Mouse (Mus musculus) myocyte (in vitro differentiated cells): ENCODE results near the gene Pnpla1. TPM values are rescaled to one million over a fixed set of nuclear protein-coding genes. Genes with fewer than 3 reads are reported as not detected.
"Not testable (repeated sequence)": the region's sequence is repeated elsewhere in the genome, so short reads cannot be mapped to it uniquely, and the experiment has no call there.

Source experiments
- H3K27me3 ChIP-seq: one replicate; pipeline ENCODE4 v1.6.1; 2011; ENCODE audit not compliant: control insufficient read depth, insufficient read depth, insufficient read length
- H3K36me3 ChIP-seq: one replicate; pipeline ENCODE4 v1.6.1; 2011; ENCODE audit not compliant: control insufficient read depth, insufficient read depth
- H3K4me2 ChIP-seq: one replicate; pipeline ENCODE4 v1.6.1; 2011; ENCODE audit warnings: low read depth, control low read depth
- H3K4me3 ChIP-seq: one replicate; pipeline ENCODE4 v1.5.1; 2011; ENCODE audit warnings: mild to moderate bottlenecking, control low read depth, moderate library complexity
- H3K79me2 ChIP-seq: one replicate; pipeline ENCODE4 v1.6.1; 2011; ENCODE audit not compliant: control insufficient read depth, insufficient read depth
- H3ac ChIP-seq: one replicate; pipeline ENCODE4 v1.6.1; 2011; ENCODE audit not compliant: control insufficient read depth, insufficient read length
- CEBPB ChIP-seq: IDR thresholded peaks from 2 replicates; pipeline ENCODE4 v1.6.1; 2011; ENCODE audit warnings: mild to moderate bottlenecking, moderate library complexity; ENCODE audit not compliant: poor library complexity, insufficient read depth, severe bottlenecking
- E2F4 ChIP-seq: IDR thresholded peaks from one replicate; pipeline ENCODE4 v1.6.1; 2011; ENCODE audit warnings: mild to moderate bottlenecking, control low read depth, moderate library complexity; ENCODE audit not compliant: insufficient read depth
- MAX ChIP-seq: IDR thresholded peaks from one replicate; pipeline ENCODE4 v1.6.1; 2011; ENCODE audit warnings: low read depth, mild to moderate bottlenecking, control low read depth
- MYOD1 ChIP-seq, 3 experiments: IDR thresholded peaks; one replicate each; pipeline ENCODE4 v1.6.1; 2011; ENCODE audit warnings: control low read depth in 2 of 3, low read depth in 2 of 3, mild to moderate bottlenecking in 2 of 3, moderate library complexity in 1 of 3; ENCODE audit not compliant: insufficient read length in 2 of 3, control insufficient read depth in 1 of 3
- MYOG ChIP-seq, 3 experiments: IDR thresholded peaks; one replicate each; pipeline ENCODE4 v1.6.1; 2011; ENCODE audit warnings: control low read depth in 2 of 3, low read depth in 2 of 3, mild to moderate bottlenecking in 2 of 3; ENCODE audit not compliant: insufficient read length in 2 of 3, control insufficient read depth in 1 of 3, insufficient read depth in 1 of 3
- POLR2A ChIP-seq: IDR thresholded peaks from one replicate; pipeline ENCODE4 v1.6.1; 2011; ENCODE audit warnings: low read depth, mild to moderate bottlenecking, control low read depth, moderate library complexity; ENCODE audit not compliant: insufficient read length
- POLR2AphosphoS2 ChIP-seq: IDR thresholded peaks from one replicate; pipeline ENCODE4 v1.6.1; 2011; ENCODE audit warnings: low read depth, control low read depth; ENCODE audit not compliant: insufficient read length
- REST ChIP-seq: IDR thresholded peaks from one replicate; pipeline ENCODE4 v1.6.1; 2011; ENCODE audit warnings: mild to moderate bottlenecking, control low read depth, moderate library complexity; ENCODE audit not compliant: insufficient read depth, insufficient read length
- SRF ChIP-seq: IDR thresholded peaks from one replicate; pipeline ENCODE4 v1.6.1; 2011; ENCODE audit warnings: low read depth; ENCODE audit not compliant: control insufficient read depth, insufficient read length
- TCF12 ChIP-seq: IDR thresholded peaks from one replicate; pipeline ENCODE4 v1.6.1; 2011; ENCODE audit warnings: mild to moderate bottlenecking, control low read depth; ENCODE audit not compliant: poor library complexity, insufficient read depth, severe bottlenecking
- TCF3 ChIP-seq: IDR thresholded peaks from one replicate; pipeline ENCODE4 v1.6.1; 2011; ENCODE audit warnings: low read depth, control low read depth; ENCODE audit not compliant: insufficient read length
- USF1 ChIP-seq: IDR thresholded peaks from one replicate; pipeline ENCODE4 v1.6.1; 2011; ENCODE audit warnings: low read depth, mild to moderate bottlenecking, control low read depth, moderate library complexity
- polyA plus RNA-seq: library from polyadenylated mRNA; unstranded; fragments of >200 nt; fragmentation: generic; extraction: Trizol; gene quantifications from one replicate; pipeline ENCODE4 v1.2.1, GENCODE M21; 2012; ENCODE audit warnings: missing spikeins

The Pnpla1 gene
- polyA plus RNA-seq, 1 experiment, result not detected

- H3K4me2 ChIP-seq, result no peak overlapping the region
- H3ac ChIP-seq, result no peak overlapping the region
- H3K4me3 ChIP-seq, result no peak overlapping the region
- no peaks in the 10 kb centered on the region for H3K79me2 ChIP-seq
- H3K27me3 ChIP-seq, result no peaks in the 10 kb centered on the region
- H3K36me3 ChIP-seq, result no peaks in the 10 kb centered on the region
- TF ChIP-seq TCF12, result no peak
- TF ChIP-seq USF1, result no peak
- TF ChIP-seq POLR2A, result no peak
- TF ChIP-seq E2F4, result no peak
- TF ChIP-seq MYOG (IDR thresholded peaks at IDR 0.05; ENCODE audit: control insufficient read depth in 1 of 3, insufficient read depth in 1 of 3, insufficient read length in 2 of 3, low read depth in 2 of 3), result no peak
- TF ChIP-seq CEBPB, result no peak
- TF ChIP-seq MYOD1 (IDR thresholded peaks at IDR 0.05; ENCODE audit: control insufficient read depth in 1 of 3, insufficient read length in 2 of 3, low read depth in 2 of 3), result no peak
- no peak for TF ChIP-seq POLR2AphosphoS2
- TF ChIP-seq REST, result no peak
- TF ChIP-seq MAX, result no peak
These were observed 43.6 kb upstream of the Pnpla1 start for GRCm38 (mm10) chr17:28814529-28815097.

- H3ac ChIP-seq, result no peak overlapping the region
- no peaks in the 10 kb centered on the region for H3K27me3 ChIP-seq
- H3K36me3 ChIP-seq, result no peaks in the 10 kb centered on the region
- peak in 1 of 3 experiments; percentile 17 for TF ChIP-seq MYOG (IDR thresholded peaks at IDR 0.05; ENCODE audit: control insufficient read depth in 1 of 3, insufficient read depth in 1 of 3, insufficient read length in 2 of 3, low read depth in 2 of 3)
- no peak for TF ChIP-seq POLR2AphosphoS2
- H3K4me2 ChIP-seq, result no peak overlapping the region
- no peaks in the 10 kb centered on the region for H3K79me2 ChIP-seq
- no peak overlapping the region for H3K4me3 ChIP-seq
These were observed 42.7 kb upstream of the Pnpla1 start for GRCm38 (mm10) chr17:28815384-28816004.

- not testable (repeated sequence) for H3K4me3 ChIP-seq, H3K79me2 ChIP-seq, H3K4me2 ChIP-seq, H3ac ChIP-seq, H3K36me3 ChIP-seq, H3K27me3 ChIP-seq
These were observed 41.9 kb upstream of the Pnpla1 start for GRCm38 (mm10) chr17:28816326-28816725.

GRCm38 (mm10) chr17:28816875-28817811, 41.1 kb upstream of the Pnpla1 start:
- Histone ChIP-seq H3K4me3 (no peak overlapping the region), H3ac (no peak overlapping the region), H3K36me3 (no peaks in the 10 kb centered on the region), H3K4me2 (no peak overlapping the region), H3K79me2 (no peaks in the 10 kb centered on the region), H3K27me3 (no peaks in the 10 kb centered on the region)
- TF ChIP-seq POLR2AphosphoS2, result no peak
- no peak for TF ChIP-seq CEBPB
- TF ChIP-seq REST, result no peak
- TF ChIP-seq MAX, result no peak
- no peak for TF ChIP-seq POLR2A
- no peak for TF ChIP-seq TCF12
- TF ChIP-seq MYOG (IDR thresholded peaks at IDR 0.05; ENCODE audit: control insufficient read depth in 1 of 3, insufficient read depth in 1 of 3, insufficient read length in 2 of 3, low read depth in 2 of 3), result no peak
- no peak for TF ChIP-seq MYOD1 (IDR thresholded peaks at IDR 0.05; ENCODE audit: control insufficient read depth in 1 of 3, insufficient read length in 2 of 3, low read depth in 2 of 3)
- no peak for TF ChIP-seq TCF3
- TF ChIP-seq USF1, result no peak
- no peak for TF ChIP-seq E2F4
- no peak for TF ChIP-seq SRF

GRCm38 (mm10) chr17:28820189-28820588, 38.0 kb upstream of the Pnpla1 start:
- H3K36me3 ChIP-seq, result no peaks in the 10 kb centered on the region
- no peak overlapping the region for H3ac ChIP-seq
- no peak overlapping the region for H3K4me3 ChIP-seq
- H3K27me3 ChIP-seq, result no peaks in the 10 kb centered on the region
- H3K4me2 ChIP-seq, result no peak overlapping the region
- H3K79me2 ChIP-seq, result no peaks in the 10 kb centered on the region
- TF ChIP-seq POLR2A, result no peak
- TF ChIP-seq USF1, result no peak
- no peak for TF ChIP-seq CEBPB
- no peak for TF ChIP-seq TCF3
- no peak for TF ChIP-seq MYOD1 (IDR thresholded peaks at IDR 0.05; ENCODE audit: control insufficient read depth in 1 of 3, insufficient read length in 2 of 3, low read depth in 2 of 3)
- TF ChIP-seq REST, result no peak
- TF ChIP-seq TCF12, result no peak
- TF ChIP-seq SRF, result no peak
- TF ChIP-seq E2F4, result no peak
